Mouse (Mus musculus): ENCODE data around the gene Bdh1. TPM values are rescaled to one million over a fixed set of nuclear protein-coding genes. Genes with fewer than 3 reads are reported as not detected.

The Bdh1 gene
- polyA plus RNA-seq, 1 experiment, result 78.8 TPM

- Histone ChIP-seq H3K4me3 (ENCODE audit: control insufficient read depth, insufficient read depth, low read length) (no peak overlapping the region), H3K27me3 (ENCODE audit: control insufficient read depth, insufficient read depth, low read length) (no peaks in the 10 kb centered on the region), H3K4me1 (replicated peaks; ENCODE audit: control insufficient read depth, insufficient read depth, low read length) (peaks cover 5% of the 10 kb centered on the region; the same call in 1 of the 2 replicates), H3K27ac (ENCODE audit: control insufficient read depth, insufficient read depth, low read length) (no peak overlapping the region), H3K36me3 (ENCODE audit: control insufficient read depth, insufficient read depth, low read length) (no peaks in the 10 kb centered on the region)
- WGBS, result 96% methylated on average over 4 of the region's 4 CpGs
- TF ChIP-seq POLR2A (IDR thresholded peaks at IDR 0.05; ENCODE audit: control insufficient read depth, extremely low read depth, insufficient read depth, low read length, poor library complexity), result no peak
- TF ChIP-seq CTCF (IDR thresholded peaks at IDR 0.05; ENCODE audit: borderline replicate concordance, control insufficient read depth, extremely low read depth, insufficient read depth, low read length, poor library complexity), result no peak
- DNase-seq, result no peak
Observed at GRCm38 (mm10) chr16:31403971-31404370, 18.1 kb upstream of the Bdh1 start.

- DNase-seq, result no peak
- H3K27ac ChIP-seq (ENCODE audit: control insufficient read depth, insufficient read depth, low read length), result no peak overlapping the region
- TF ChIP-seq POLR2A (IDR thresholded peaks at IDR 0.05; ENCODE audit: control insufficient read depth, extremely low read depth, insufficient read depth, low read length, poor library complexity) (no peak), CTCF (IDR thresholded peaks at IDR 0.05; ENCODE audit: borderline replicate concordance, control insufficient read depth, extremely low read depth, insufficient read depth, low read length, poor library complexity) (no peak)
Observed at GRCm38 (mm10) chr16:31405040-31405439, 17.0 kb upstream of the Bdh1 start.

GRCm38 (mm10) chr16:31407872-31408271 lies 14.2 kb upstream of the Bdh1 start:
- no peak for DNase-seq
- no peak overlapping the region for H3K4me3 ChIP-seq (ENCODE audit: control insufficient read depth, insufficient read depth, low read length)
- no peaks in the 10 kb centered on the region for H3K27me3 ChIP-seq (ENCODE audit: control insufficient read depth, insufficient read depth, low read length)
- H3K27ac ChIP-seq (ENCODE audit: control insufficient read depth, insufficient read depth, low read length), result no peak overlapping the region
- 87% methylated on average over 3 of the region's 3 CpGs for WGBS
- TF ChIP-seq POLR2A (IDR thresholded peaks at IDR 0.05; ENCODE audit: control insufficient read depth, extremely low read depth, insufficient read depth, low read length, poor library complexity), result no peak
- no peak for TF ChIP-seq CTCF (IDR thresholded peaks at IDR 0.05; ENCODE audit: borderline replicate concordance, control insufficient read depth, extremely low read depth, insufficient read depth, low read length, poor library complexity)
- H3K36me3 ChIP-seq (ENCODE audit: control insufficient read depth, insufficient read depth, low read length), result no peaks in the 10 kb centered on the region
- no peaks in the 10 kb centered on the region for H3K4me1 ChIP-seq (replicated peaks; ENCODE audit: control insufficient read depth, insufficient read depth, low read length)

More at GRCm38 (mm10) chr16:31405040-31405439, 17.0 kb upstream of the Bdh1 start:
- Histone ChIP-seq H3K4me1 (replicated peaks; ENCODE audit: control insufficient read depth, insufficient read depth, low read length) (peaks cover 5% of the 10 kb centered on the region; the same call in 1 of the 2 replicates), H3K27me3 (ENCODE audit: control insufficient read depth, insufficient read depth, low read length) (no peaks in the 10 kb centered on the region), H3K36me3 (ENCODE audit: control insufficient read depth, insufficient read depth, low read length) (no peaks in the 10 kb centered on the region), H3K4me3 (ENCODE audit: control insufficient read depth, insufficient read depth, low read length) (no peak overlapping the region)
- WGBS, result 73% methylated on average over 1 of the region's 1 CpGs

GRCm38 (mm10) chr16:31410969-31411368 lies 11.1 kb upstream of the Bdh1 start:
- WGBS, result 90% methylated on average over 4 of the region's 4 CpGs
- Histone ChIP-seq H3K36me3 (ENCODE audit: control insufficient read depth, insufficient read depth, low read length) (no peaks in the 10 kb centered on the region), H3K4me1 (replicated peaks; ENCODE audit: control insufficient read depth, insufficient read depth, low read length) (no peaks in the 10 kb centered on the region), H3K27ac (ENCODE audit: control insufficient read depth, insufficient read depth, low read length) (no peak overlapping the region), H3K27me3 (ENCODE audit: control insufficient read depth, insufficient read depth, low read length) (no peaks in the 10 kb centered on the region), H3K4me3 (ENCODE audit: control insufficient read depth, insufficient read depth, low read length) (no peak overlapping the region)
- no peak for TF ChIP-seq POLR2A (IDR thresholded peaks at IDR 0.05; ENCODE audit: control insufficient read depth, extremely low read depth, insufficient read depth, low read length, poor library complexity)
- no peak for TF ChIP-seq CTCF (IDR thresholded peaks at IDR 0.05; ENCODE audit: borderline replicate concordance, control insufficient read depth, extremely low read depth, insufficient read depth, low read length, poor library complexity)
- no peak for DNase-seq

- 91% methylated on average over 14 of the region's 14 CpGs for WGBS
- H3K27ac ChIP-seq (ENCODE audit: control insufficient read depth, insufficient read depth, low read length), result no peak overlapping the region
- no peaks in the 10 kb centered on the region for H3K36me3 ChIP-seq (ENCODE audit: control insufficient read depth, insufficient read depth, low read length)
- no peak overlapping the region for H3K4me3 ChIP-seq (ENCODE audit: control insufficient read depth, insufficient read depth, low read length)
- no peaks in the 10 kb centered on the region for H3K27me3 ChIP-seq (ENCODE audit: control insufficient read depth, insufficient read depth, low read length)
- H3K4me1 ChIP-seq (replicated peaks; ENCODE audit: control insufficient read depth, insufficient read depth, low read length), result no peaks in the 10 kb centered on the region
- TF ChIP-seq CTCF (IDR thresholded peaks at IDR 0.05; ENCODE audit: borderline replicate concordance, control insufficient read depth, extremely low read depth, insufficient read depth, low read length, poor library complexity), result no peak
- no peak for TF ChIP-seq POLR2A (IDR thresholded peaks at IDR 0.05; ENCODE audit: control insufficient read depth, extremely low read depth, insufficient read depth, low read length, poor library complexity)
- DNase-seq, result no peak
Observed at GRCm38 (mm10) chr16:31412321-31412720, 9.8 kb upstream of the Bdh1 start.

- Histone ChIP-seq H3K4me1 (replicated peaks; ENCODE audit: control insufficient read depth, insufficient read depth, low read length) (no peaks in the 10 kb centered on the region), H3K27me3 (ENCODE audit: control insufficient read depth, insufficient read depth, low read length) (no peaks in the 10 kb centered on the region), H3K4me3 (ENCODE audit: control insufficient read depth, insufficient read depth, low read length) (no peak overlapping the region), H3K36me3 (ENCODE audit: control insufficient read depth, insufficient read depth, low read length) (no peaks in the 10 kb centered on the region), H3K27ac (ENCODE audit: control insufficient read depth, insufficient read depth, low read length) (no peak overlapping the region)
- 71% methylated on average over 3 of the region's 3 CpGs for WGBS
- no peak for TF ChIP-seq CTCF (IDR thresholded peaks at IDR 0.05; ENCODE audit: borderline replicate concordance, control insufficient read depth, extremely low read depth, insufficient read depth, low read length, poor library complexity)
- TF ChIP-seq POLR2A (IDR thresholded peaks at IDR 0.05; ENCODE audit: control insufficient read depth, extremely low read depth, insufficient read depth, low read length, poor library complexity), result no peak
- DNase-seq, result no peak
Observed at GRCm38 (mm10) chr16:31413777-31414176, 8.3 kb upstream of the Bdh1 start.

GRCm38 (mm10) chr16:31415885-31416450 lies 6.1 kb upstream of the Bdh1 start:
- no peaks in the 10 kb centered on the region for H3K36me3 ChIP-seq (ENCODE audit: control insufficient read depth, insufficient read depth, low read length)
- no peaks in the 10 kb centered on the region for H3K27me3 ChIP-seq (ENCODE audit: control insufficient read depth, insufficient read depth, low read length)
- no peak overlapping the region for H3K4me3 ChIP-seq (ENCODE audit: control insufficient read depth, insufficient read depth, low read length)
- 78% methylated on average over 9 of the region's 9 CpGs for WGBS
- no peak overlapping the region for H3K27ac ChIP-seq (ENCODE audit: control insufficient read depth, insufficient read depth, low read length)
- TF ChIP-seq CTCF (IDR thresholded peaks at IDR 0.05; ENCODE audit: borderline replicate concordance, control insufficient read depth, extremely low read depth, insufficient read depth, low read length, poor library complexity), result no peak
- H3K4me1 ChIP-seq (replicated peaks; ENCODE audit: control insufficient read depth, insufficient read depth, low read length), result no peaks in the 10 kb centered on the region
- no peak for DNase-seq

Data from thymus, adult 2 months (tissue).